In the genomic region with DNA sequence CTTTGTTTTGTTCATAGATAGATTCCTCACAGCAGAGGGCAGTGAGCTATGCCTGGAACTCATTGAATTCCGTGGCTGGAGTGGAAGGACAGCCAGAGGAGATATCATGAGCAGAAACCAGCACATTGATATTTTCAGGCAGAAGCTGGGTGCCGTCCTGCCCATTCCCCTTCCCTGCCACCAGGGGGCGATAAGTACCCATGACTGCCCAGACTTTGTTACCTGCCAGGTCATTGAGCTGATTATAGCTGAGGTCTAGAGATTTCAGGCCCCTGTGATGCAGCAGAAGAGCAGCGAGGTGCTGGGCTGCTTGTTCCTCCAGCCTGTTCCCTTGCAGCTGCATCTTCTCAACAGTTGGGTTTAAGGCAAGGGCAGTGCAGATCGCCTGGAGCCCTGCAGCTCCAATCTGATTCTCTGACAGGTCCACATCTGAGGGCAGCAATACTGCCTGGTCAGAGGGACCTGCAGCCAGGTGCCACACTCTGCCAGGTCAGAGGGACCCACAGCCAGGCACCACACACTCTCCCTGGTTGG, we compare ENCODE assay signal across 8 mouse cellular contexts. TPM values are rescaled to one million over a fixed set of nuclear protein-coding genes. Genes with fewer than 3 reads are reported as not detected.
DNase-seq lines count a peak whose midpoint lies in the region; ATAC-seq lines count a peak whose summit lies in the region.

No protein-coding gene starts in this region.

- no peak overlapping the region for H3K4me3 ChIP-seq in forebrain, embryonic 15.5 days
- no peak overlapping the region for H3K4me3 ChIP-seq in lung, embryonic 16.5 days (ENCODE audit: low read length)

- no peaks in the 10 kb centered on the region for H3K36me3 ChIP-seq in forebrain, embryonic 15.5 days
- H3K36me3 ChIP-seq in lung, embryonic 16.5 days (ENCODE audit: control insufficient read depth, insufficient read depth, low read length), result no peaks in the 10 kb centered on the region

- no peaks in the 10 kb centered on the region for H3K9me3 ChIP-seq in forebrain, embryonic 15.5 days
- H3K9me3 ChIP-seq in lung, embryonic 16.5 days (ENCODE audit: control insufficient read depth, low read length), result no peaks in the 10 kb centered on the region

- peaks cover 34% of the 10 kb centered on the region for H3K4me1 ChIP-seq in forebrain, embryonic 15.5 days
- H3K4me1 ChIP-seq in lung, embryonic 16.5 days (replicated peaks; ENCODE audit: control insufficient read depth, insufficient read depth, low read length), result peaks cover 43% of the 10 kb centered on the region

- ATAC-seq in forebrain, embryonic 15.5 days (replicated peaks), result peak; percentile 15; the same call in 1 of the 2 replicates
- ATAC-seq in lung, embryonic 16.5 days (ENCODE audit: low read depth), result no peak

- H3K27me3 ChIP-seq in forebrain, embryonic 15.5 days, result no peaks in the 10 kb centered on the region; the same call in 1 of the 2 replicates
- no peaks in the 10 kb centered on the region for H3K27me3 ChIP-seq in lung, embryonic 16.5 days (ENCODE audit: control insufficient read depth, insufficient read depth, low read depth, low read length)

- no peak overlapping the region for H3K27ac ChIP-seq in forebrain, embryonic 15.5 days (replicated peaks)
- peak overlapping the region; percentile 52 for H3K27ac ChIP-seq in lung, embryonic 16.5 days (ENCODE audit: low read length)

- 0% methylated on average over 5 of the region's 5 CpGs for WGBS in forebrain, embryonic 15.5 days
- 2% methylated on average over 5 of the region's 5 CpGs for WGBS in lung, embryonic 16.5 days

- H3K9ac ChIP-seq in forebrain, embryonic 15.5 days (replicated peaks), result no peak overlapping the region
- H3K9ac ChIP-seq in lung, embryonic 16.5 days (ENCODE audit: low read length), result no peak overlapping the region; the same call in 1 of the 2 replicates

- DNase-seq in MN1 (ENCODE audit: low spot score), result peak; percentile 74
- DNase-seq in cerebellum, adult 11-12 months, result peak; percentile 60
- DNase-seq in heart, postnatal 4 days, result peak; percentile 83
- DNase-seq in layer of hippocampus, adult 9-10 months (ENCODE audit: low spot score), result peak; percentile 75
- DNase-seq in ovary, postnatal 14 days (ENCODE audit: low spot score), result peak; percentile 72
- peak; percentile 60 for DNase-seq in thymus, postnatal 25 days

- no peak overlapping the region for H3K4me2 ChIP-seq in forebrain, embryonic 15.5 days (replicated peaks)
- H3K4me2 ChIP-seq in lung, embryonic 16.5 days (ENCODE audit: low read depth, low read length), result peak overlapping the region; percentile 41; the same call in 1 of the 2 replicates

RNA-seq across cellular contexts. Expression of a gene that starts 3.0 kb away (rescaled TPM):
- polyA plus RNA-seq in forebrain, embryonic 15.5 days (2015; fragmentation: Nextera tagmentation; extraction: Ambion mirVana), result 0.33 and 0.89 TPM in 2 replicates
- not detected for total RNA-seq in heart, postnatal 4 days (2021)
- 3.0 and 4.8 TPM in 2 replicates for polyA plus RNA-seq in lung, embryonic 16.5 days (2015; fragmentation: Nextera tagmentation; extraction: Ambion mirVana)

RNA-seq across cellular contexts. Expression of a gene that starts 3.7 kb away (rescaled TPM):
- polyA plus RNA-seq in forebrain, embryonic 15.5 days (2015; fragmentation: Nextera tagmentation; extraction: Ambion mirVana), result 1.1 and 1.9 TPM in 2 replicates
- total RNA-seq in heart, postnatal 4 days (2021), result under 1 TPM; 0.27 to 0.36 TPM
- 1.3 and 1.5 TPM in 2 replicates for polyA plus RNA-seq in lung, embryonic 16.5 days (2015; fragmentation: Nextera tagmentation; extraction: Ambion mirVana)

RNA-seq across cellular contexts. Expression of a gene that starts 25.0 kb away (rescaled TPM):
- polyA plus RNA-seq in forebrain, embryonic 15.5 days (2015; fragmentation: Nextera tagmentation; extraction: Ambion mirVana), result 29.3 and 32.0 TPM in 2 replicates
- total RNA-seq in heart, postnatal 4 days (2021), result 1 to 10 TPM; 3.8 to 4.1 TPM
- polyA plus RNA-seq in lung, embryonic 16.5 days (2015; fragmentation: Nextera tagmentation; extraction: Ambion mirVana), result 10.8 and 13.2 TPM in 2 replicates

RNA-seq across cellular contexts. Expression of a gene that starts 27.1 kb away (rescaled TPM):
- polyA plus RNA-seq in forebrain, embryonic 15.5 days (2015; fragmentation: Nextera tagmentation; extraction: Ambion mirVana), result 65.8 and 67.7 TPM in 2 replicates
- 10 to 100 TPM; 17.5 to 20.9 TPM for total RNA-seq in heart, postnatal 4 days (2021)
- 53.0 and 59.5 TPM in 2 replicates for polyA plus RNA-seq in lung, embryonic 16.5 days (2015; fragmentation: Nextera tagmentation; extraction: Ambion mirVana)

RNA-seq across cellular contexts. Expression of a gene that starts 49.5 kb away (rescaled TPM):
- 120 and 133 TPM in 2 replicates for polyA plus RNA-seq in forebrain, embryonic 15.5 days (2015; fragmentation: Nextera tagmentation; extraction: Ambion mirVana)
- total RNA-seq in heart, postnatal 4 days (2021), result 10 to 100 TPM; 35.6 to 47.5 TPM
- polyA plus RNA-seq in lung, embryonic 16.5 days (2015; fragmentation: Nextera tagmentation; extraction: Ambion mirVana), result 75.6 and 85.6 TPM in 2 replicates
